Mouse (Mus musculus) adrenal gland, postnatal 10 days (tissue): ENCODE data around the gene Pprc1. TPM values are rescaled to one million over a fixed set of nuclear protein-coding genes. Genes with fewer than 3 reads are reported as not detected.
A peak's percentile ranks its signal among the peaks of the same experiment; 100 is the strongest.

Experiments used
- DNase-seq: peaks from one replicate; pipeline ENCODE4 v3.0.0; 2021; ENCODE audit warnings: mixed read lengths
- total RNA-seq, 2 experiments: library from RNA; stranded (reverse); gene quantifications; 2 replicates each; pipeline ENCODE4 v1.2.3; 2021

The Pprc1 gene
- total RNA-seq, 2 experiments from 2014 or later = 23.5 to 36.5 TPM

DNA sequence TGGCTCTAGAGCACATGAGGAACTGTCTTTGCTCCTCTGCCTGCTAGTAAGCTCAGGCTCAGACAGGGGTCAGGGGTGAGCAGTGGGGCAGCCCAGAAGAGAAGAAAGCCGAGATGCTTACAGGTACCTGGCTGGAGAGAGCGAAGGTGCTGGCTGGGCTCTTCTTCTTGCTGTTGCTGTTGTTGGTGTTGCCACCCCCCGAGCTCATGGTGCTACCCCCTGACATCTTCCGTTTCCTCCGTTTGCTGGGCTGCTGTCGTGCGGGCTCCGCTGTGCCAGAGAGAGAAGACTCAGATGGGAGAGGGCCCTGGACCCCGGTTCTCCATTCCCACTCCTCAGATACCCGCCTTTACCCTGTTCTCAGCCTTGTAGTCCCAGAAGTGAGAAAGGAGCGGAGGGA, 10.8 kb upstream of the Pprc1 start:
- no peak for DNase-seq

DNA sequence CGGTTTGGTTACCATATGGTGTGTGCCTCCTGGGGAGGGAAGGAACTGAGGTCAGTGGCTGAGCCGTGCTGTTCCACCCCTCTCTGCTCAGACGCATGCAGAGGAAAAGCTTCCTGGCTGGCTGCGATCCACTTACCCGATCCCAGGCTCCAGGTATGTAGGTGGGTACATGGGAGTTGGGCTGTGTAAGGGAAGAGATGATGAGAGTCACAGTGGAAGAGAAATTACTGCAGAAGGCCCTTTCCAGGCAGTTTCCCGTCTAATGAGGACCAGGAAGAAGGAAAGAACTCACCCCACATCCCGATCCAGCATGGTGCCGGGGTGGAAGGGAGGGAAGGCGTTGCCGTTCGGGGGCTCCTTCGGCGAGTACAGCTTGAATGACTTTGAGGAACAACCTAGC, 8.7 kb upstream of the Pprc1 start:
- no peak for DNase-seq

DNA sequence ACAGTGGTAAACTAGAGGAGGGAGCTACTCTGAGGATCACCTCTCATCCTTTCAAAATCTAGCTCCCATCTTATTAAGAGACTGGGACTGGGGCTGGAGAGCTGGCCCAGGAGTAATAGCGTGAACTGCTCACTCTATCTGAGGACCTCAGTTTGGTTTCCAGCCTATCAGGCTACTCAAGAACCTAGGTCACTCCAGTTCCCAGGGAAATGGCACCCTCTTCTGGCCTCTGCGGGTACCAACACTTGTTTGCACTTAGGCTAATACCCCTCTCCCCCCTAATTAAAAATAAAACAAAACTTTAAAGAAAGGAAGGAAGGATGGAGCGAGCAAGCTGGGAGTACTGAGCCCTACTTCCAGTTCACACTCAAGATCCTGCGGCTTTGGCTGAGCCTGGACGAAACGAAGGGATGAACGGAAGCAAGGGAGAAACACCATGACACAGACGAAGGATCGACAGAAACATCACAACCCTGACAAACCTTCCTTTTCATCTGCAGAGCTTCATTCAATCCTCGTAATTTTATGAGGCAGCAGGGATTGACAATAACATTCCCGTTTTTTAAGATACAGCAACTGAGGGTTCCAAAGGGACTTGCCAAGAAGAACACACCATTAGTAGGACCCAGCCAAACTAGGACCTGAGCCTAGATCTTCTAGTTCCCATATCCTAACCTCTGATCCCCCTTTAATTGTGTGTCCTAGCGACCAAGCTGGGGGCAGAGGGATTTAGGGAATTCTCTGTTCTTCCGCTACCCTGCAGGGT, 8.0 kb upstream of the Pprc1 start:
- no peak for DNase-seq

DNA sequence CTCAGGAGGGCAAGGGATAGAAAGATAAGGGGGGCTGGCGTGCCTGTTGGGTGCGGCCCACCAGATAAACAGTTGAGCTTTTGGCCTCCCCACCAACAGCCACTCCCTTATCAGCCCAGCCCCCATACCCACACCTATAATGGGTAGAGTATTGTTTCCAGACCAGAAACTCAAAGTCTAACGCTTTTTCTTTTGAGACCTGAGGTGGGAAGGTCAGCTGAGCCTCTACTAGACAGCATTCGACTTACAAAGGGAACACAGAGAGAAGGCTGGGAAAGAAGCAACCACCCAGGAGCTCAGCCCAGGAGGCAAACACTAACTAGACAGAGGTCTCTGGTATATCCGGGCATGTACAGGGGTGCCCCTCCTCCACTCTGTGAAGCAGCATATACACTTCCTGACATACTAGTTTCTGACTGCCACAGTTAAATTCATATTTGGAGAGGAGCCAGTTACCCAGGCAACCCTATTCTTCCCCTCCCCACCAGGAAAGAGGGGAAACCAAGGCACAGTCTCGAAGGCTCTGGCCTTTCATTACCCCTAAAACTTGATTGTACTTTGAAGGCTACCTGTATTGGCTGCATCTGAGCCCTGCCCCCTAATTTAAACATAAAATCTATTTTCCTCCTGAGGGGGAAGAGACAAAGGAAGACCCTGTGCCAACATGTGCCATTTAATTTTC, 7.3 kb upstream of the Pprc1 start:
- no peak for DNase-seq

DNA sequence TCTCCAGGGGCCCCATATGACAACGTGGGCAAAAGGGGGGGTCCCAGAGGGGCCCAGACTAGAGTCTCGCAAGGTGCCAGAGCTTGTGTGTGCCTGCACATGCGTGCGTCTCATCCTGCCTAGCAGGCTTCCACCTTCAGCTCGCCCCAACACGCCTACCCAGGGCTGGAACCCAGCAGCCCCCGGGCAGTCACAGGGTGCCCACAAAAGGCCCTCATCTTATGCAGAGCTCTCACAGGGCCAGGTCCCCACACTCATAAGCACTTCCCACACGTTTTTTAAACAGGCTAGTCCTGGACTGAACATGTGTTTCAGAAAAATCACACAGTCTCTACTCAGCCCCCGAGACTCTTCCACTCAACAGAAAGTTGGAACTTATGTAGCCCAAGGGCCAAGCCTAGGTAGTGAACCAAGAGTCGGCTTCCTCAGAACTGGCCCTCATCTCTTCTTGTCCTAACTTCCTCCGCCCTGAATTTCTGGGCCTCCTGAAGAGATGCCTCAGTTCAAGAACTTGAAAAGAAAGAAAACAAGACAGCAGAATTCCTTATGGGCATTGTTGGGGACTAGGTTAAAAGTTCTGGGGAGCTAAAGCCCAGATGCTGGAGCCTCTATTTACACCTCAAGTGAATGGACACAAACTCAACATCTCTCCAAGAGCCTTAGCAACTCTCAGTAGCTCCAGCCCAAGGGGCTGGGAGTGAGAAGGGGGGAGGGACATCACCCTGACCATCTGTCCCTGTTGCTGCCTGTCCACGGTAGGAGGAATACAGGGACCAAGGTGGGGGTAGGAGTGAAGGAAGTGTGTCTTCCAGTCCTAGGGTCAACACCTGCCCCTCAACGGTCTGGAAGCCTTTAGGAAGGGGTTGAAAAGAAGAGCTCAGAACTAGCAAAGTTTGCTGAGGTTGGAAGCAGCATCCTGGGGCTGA, 6.5 kb upstream of the Pprc1 start:
- DNase-seq = no peak

DNA sequence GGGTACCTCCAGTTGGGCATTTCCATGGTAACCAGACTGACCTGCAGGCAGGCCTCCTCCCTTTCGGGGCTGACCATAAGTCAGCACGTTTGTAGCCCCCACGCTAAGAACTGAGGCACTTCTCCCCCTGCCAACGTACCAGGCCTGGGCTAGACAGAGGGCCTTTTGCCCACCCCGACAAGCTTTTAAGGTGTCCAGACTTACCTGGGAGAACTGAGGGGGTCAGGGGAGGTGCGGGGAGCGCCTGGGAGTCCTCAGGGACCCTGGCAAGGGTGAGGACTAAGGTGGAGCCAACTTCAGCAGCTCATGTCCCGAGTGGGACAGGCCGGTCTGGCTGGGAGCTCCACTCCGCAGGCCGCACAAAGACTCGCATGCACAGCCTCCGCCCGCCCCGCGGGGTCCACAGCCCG, 5.8 kb upstream of the Pprc1 start:
- peak; percentile 39 for DNase-seq

DNA sequence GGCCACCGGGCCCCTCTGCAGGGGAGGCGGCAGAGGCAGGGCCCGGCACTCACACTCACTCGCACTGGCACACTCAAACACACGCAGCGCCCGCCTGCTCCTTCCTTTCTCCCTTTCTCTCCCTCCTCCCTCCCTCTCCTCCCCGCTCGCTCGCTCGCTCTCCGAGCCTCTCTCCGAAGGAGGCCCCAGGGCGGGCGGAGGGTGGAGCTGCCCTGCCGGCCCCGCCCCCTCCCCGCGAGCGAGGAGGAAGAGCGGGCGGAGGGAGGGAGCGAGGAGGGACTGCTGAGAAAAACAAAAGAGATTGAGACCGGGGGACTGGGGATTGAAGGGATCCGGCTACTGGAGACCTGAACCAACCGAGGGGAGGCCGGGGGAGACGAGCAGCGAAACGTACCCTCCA, 5.2 kb upstream of the Pprc1 start:
- peak; percentile 95 for DNase-seq

DNA sequence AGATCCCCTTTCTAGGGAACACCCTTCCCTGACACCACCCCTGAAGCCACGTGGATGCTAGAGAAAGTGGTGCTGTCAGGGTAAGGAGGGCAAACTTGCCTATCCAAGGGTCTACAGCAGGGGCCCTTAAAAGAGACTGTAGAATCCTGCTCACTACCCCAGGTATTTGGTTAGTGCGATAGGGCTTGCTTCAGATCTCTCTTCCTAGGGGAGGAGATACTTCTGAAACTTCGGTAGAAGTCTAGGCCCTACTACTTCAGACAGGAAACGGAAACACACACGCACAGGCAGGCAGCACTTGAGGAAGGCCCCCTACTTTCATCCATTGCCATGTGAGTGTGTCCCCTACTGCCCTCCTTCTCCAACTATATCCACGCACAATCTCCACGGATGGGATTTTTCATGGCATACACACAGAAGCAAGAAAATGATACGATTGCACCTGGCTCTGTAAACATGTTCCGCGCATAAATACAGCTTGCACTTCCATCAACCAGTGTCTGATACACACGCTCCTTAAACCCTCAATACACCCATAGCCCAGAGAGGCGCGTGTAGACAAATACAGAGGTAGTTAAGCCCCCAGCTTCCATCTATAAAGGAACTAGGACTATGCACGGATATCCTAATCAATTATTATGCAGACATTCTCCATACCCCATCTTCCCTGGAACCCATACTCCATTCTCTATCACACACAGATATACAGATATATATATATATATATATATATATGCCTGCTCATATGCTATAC, 4.4 kb upstream of the Pprc1 start:
- DNase-seq = no peak

DNA sequence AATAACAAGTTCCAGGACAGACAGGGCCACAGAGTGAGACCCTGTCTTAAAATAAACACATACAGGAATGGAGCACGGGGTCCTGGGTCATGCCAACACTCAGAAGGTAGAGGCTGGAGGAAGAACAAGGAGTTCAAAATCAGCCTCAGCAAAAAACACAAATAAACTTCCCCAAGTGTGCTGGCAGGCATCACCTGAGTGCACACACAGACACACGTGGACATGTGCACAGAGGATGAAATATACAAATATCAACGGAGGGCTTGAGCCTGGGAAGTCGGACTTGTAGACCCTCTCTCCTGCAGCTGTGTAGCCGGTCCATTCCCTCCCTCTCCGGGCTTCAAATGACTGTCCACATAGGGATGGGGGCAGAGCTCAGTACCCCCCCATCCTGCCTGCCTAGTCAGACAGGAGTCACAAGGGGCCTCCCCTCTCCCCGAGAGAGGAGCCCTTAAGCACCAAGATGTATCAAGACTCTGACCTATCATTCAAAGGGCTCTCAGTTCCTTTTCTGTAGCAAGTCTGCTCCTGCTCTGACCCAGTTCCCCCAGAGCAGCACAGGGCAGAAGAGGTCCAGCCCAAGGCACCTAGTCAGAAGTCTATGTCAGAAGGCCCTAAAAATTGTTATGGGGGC, 3.3 kb upstream of the Pprc1 start:
- DNase-seq = no peak

DNA sequence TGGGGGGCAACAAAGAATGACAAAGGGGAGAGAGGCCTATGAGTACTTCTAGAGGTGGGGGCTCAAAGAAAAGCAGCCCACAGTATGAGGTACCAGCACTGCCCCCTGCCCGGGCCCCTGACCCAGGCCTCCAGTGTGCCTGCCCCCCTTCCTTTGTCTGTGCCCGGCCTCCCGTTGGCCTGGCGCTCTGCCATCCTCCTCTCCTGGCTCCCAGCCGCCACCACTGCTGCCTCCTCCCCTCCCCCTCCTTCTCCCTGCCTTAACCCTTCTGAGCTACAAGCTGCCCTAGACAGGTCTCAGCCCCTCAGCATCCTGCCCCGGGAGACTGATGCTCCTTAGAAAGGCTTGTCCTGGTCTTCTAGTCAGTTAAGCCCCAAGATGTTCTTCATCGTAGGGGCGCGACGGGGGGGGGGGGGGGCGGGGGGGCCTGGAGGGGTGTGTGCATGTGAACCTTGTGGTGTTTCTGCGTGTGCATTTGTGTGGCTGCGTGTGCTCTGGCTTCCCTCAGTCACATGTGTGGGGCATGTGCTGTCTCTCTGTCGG, 2.7 kb upstream of the Pprc1 start:
- peak; percentile 94 for DNase-seq

DNA sequence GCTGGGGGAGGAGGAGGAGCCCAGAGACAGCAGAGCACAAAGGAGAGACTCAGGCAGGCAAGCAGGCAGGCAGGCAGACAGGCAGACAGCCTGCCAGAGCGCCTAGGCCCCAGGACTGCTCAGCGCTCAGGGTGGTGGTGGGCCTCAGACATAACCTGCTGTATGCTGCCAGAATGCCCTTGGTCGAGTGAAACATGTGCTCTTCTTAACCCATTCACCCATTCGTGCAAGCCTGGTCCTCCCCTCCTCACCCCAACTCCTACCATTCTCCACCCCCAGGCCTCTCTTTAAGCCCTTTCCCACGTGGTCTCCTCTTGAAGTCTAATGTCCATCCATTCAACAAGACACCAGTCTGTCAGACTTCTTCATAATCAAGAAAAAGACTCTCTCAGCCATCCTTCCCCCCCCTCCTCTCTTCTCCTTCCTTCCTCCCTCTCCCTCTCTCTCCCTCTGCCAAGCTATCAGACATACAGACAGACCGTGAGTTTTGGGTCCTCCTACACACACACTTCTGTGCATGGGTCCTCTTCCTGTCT, 2.1 kb upstream of the Pprc1 start:
- peak; percentile 49 for DNase-seq

DNA sequence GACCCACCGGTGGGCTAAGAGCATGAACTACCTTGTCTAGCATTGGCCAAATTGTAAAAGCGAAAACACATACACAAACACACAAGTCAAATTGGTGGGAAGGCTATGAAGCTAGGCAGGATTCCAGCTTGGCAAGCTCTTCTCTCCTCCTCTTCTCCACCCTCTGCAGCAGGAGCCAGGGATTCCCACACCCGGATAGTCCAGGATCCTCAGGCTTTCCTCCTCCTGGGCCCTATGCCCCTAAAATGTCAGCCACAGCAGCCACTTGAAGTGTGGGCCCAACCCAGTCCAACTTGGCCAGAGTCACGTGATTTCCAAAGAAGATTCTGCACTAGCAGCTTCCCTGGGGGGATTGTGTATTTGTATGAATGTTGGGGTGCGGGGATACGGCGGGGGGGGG, 1.3 kb upstream of the Pprc1 start:
- peak; percentile 47 for DNase-seq

DNA sequence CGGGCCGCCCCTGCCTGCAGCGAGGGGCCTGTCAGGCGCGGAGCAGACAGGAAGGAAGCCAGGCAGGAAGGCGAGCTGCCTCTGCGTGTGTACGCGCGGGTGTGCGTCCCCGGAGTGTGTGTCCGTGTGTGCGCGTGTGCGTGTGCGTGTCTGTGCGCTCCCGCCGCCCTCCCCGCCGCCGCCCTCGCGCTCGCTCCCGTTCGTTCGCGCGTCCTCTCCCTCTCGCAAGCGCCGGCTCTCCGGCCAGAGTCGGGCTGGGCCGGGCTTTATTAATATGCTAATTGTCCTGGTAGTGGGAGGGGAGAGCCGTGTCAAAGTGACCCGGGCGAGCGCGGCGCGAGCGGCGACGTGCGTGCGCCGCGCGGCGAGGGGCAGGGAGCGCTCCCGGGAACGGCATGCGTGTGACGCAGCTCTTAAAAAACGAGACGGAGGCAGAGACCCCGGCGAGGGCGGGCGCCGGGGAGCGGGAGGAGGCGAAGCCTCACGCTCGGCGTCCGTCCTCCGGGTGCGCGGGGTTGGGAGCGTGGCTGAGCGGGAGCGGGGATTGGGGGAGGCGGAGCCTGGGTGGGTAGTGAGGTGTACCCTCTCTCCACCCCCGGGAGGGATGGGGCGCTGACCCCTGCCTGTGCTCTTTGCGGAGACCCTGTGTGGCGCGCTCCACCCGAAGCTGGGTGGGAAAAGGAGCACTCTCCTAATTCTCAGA, 458 bp downstream of the Pprc1 start, which contains the start of gene Ldb1:
Ldb1 (minus strand) TSS at position 222 of the 703 bp plus-strand sequence.
- DNase-seq = peak; percentile 91

DNA sequence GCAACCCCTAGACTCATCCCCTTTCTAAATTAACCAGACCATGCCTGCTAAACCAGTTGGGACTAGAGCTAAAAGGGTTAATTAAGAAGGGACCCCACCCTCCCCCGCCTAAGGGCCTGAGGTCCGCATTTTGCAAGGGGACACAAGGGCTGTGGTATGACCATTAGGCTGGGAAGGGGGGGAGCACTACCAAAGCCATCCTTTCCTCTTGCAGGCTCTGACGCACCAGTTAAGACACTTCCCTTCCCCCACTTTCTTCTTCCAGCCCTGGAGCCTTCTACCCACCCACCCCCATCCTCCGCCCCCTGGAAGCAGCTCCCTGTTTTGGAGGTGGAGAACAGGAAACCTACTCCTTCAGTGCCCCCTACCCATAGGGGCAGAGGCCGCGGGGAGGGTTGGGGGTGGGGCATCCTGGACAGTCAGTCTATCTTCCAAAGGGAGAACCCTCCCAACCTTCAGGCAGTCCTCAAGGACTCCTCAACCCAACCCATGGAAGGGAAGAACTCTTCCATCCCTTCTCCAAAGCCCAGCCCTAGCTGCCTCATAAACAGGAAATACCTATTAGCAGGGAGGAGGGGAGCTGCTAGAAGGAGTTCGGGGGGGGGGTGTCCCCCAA, 1.1 kb downstream of the Pprc1 start:
- DNase-seq = peak; percentile 67

DNA sequence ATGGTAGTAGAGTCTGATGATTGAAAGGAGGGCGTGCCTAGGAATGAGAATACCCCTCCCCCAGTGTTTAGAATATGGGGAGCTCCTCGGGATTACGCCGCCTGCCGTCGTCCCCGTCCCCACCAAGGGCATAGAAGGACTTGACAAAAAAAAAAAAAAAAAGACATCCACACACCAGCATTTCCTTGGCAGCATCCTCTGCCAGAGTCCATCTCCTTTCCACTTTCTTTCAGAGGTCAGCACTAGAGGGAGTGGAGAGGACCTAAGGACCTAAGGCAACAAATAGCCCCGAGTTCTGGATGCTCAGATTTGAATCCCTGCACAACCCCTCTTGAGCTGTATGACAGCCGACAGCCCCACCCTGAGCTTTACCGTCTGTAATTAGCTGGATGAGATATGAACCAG, 1.9 kb downstream of the Pprc1 start:
- DNase-seq = no peak

DNA sequence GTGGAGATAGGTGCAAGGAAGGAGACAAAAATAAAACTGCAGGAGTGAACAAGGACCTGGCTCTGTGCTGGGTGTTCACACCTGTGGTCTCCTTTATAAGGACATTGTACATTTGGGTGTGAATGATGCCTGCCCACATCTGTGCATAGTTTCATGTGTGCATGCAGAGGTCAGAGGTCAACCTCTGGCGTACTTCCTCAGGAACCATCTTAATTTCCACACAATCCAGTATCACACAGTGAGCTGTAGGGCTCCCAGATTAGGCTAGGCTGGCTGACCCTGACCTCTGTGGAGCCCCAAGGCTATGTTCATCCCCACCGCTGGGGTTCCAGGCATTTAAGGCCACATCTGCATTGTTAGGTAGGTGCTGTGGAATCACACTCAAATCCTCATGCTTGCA, 2.7 kb downstream of the Pprc1 start:
- no peak for DNase-seq

DNA sequence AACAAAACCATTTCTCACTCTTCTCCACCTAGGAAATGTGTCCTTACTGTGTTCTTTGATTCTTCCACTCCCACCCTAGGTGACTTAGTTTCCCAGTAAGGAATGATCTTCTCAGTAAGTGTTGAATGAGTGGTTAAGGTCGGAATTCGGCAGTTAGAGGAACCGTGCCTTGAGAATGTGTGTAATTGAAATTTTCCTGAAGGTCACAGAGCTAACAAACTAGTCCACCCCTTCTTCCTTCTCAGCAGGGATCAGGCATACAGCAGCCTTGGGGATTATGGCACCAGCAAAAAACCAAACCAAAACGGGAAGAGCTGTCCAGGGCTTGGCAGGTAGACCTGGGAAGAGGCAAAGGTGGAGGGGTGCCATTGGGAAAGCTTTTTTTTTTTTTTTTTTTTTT, 4.4 kb downstream of the Pprc1 start:
- no peak for DNase-seq

DNA sequence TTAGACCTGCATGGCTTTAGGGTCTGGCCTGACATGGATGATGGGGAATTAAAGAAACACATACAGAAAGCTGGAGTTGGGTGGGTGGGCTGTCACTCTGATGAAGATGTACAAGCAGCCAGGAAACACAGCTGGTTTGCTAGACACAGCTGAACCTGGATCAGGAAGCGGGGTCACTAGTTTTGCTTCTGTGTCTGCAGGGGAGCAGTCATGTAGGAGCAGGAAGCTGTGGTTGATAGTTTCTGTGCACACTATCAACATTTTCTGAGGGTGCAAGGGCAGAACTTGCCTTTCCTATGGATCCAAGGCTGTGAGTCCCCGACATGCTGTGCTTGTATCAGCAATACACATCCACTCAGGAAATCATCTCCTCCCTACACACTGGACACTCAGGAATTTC, 5.8 kb downstream of the Pprc1 start:
- DNase-seq = no peak

DNA sequence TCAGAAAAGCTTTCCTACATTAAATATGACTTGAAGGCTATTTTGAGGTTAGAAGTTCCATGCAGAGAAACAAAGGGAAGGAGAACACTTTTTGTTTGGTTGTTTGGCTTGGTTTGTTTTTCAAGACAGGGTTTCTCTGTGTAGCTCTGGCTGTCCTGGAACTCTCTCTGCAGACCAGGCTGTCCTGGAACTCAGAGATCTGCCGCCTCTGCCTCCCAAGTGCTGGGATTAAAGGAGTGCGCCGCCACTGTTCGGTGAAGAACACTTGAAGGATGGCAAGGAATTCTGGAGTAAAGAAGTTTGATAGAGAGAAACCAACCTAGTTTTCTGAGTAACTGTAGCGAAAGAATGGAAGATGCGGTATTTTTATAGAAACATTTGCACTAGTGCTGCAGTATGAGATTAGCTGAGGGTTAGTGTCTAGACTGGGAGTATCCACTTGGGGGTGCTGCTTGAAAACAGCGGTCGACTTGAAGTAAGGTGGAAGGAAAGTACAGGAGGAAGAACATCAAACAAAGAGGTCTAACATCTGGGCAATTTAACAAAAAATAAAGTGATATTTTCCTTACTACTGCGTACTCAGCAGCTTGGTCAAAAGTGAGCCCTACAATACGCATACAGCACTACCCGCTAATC, 11.2 kb downstream of the Pprc1 start:
- DNase-seq = no peak
